Mouse (Mus musculus): ENCODE results near the gene Smco2. TPM values are rescaled to one million over a fixed set of nuclear protein-coding genes. Genes with fewer than 3 reads are reported as not detected.

The Smco2 gene
- polyA plus RNA-seq, 2 experiments, result not detected

DNA sequence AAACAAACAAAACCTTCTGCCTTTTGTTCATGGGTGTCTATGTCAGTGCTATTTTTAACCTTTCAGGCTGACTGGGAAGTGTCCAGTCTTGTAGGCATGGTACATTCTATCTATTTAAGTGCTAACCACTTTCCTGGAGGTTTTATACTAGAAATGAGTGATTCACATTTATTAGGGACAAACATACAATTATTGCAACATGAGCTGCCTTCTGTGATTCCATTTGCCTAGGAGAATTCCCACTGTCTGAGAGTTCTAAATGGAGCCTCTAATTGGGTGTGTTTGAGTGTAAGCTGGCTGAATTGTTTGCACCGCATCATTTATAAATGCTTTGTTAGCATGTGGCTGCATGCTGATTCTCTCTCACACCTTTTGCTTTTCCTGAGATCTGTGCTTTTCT is 65.9 kb downstream of the Smco2 start:
- Histone ChIP-seq H3K4me1 (replicated peaks; ENCODE audit: control insufficient read depth in 2 of 2, insufficient read depth in 2 of 2, low read length in 1 of 2) (peaks cover 0 to 9% of the 10 kb centered on the region in 2 experiments; a peak in 2 of 4 replicates), H3K27me3 (ENCODE audit: control insufficient read depth, insufficient read depth, low read length) (no peaks in the 10 kb centered on the region), H3K36me3 (replicated peaks; ENCODE audit: control insufficient read depth, insufficient read depth, low read depth) (no peaks in the 10 kb centered on the region), H3K9ac (replicated peaks) (no peak overlapping the region), H3K4me2 (ENCODE audit: low read depth) (no peak overlapping the region), H3K27ac (no peak overlapping the region), H3K9me3 (ENCODE audit: control insufficient read depth, low read length) (no peaks in the 10 kb centered on the region), H3K4me3 (ENCODE audit: insufficient read depth in 1 of 2, low read depth in 2 of 2, low read length in 2 of 2) (no peak overlapping the region)
- WGBS (ENCODE audit: insufficient replicate concordance), result 91% methylated on average over 1 of the region's 1 CpGs
- no peak for ATAC-seq (ENCODE audit: insufficient read depth)
- DNase-seq (ENCODE audit: low read depth in 3 of 3, low spot score in 3 of 3), result no peak
- no peak for TF ChIP-seq EP300 (IDR thresholded peaks at IDR 0.05; ENCODE audit: low read depth)
- TF ChIP-seq CTCF (IDR thresholded peaks at IDR 0.05; ENCODE audit: low read depth), result no peak

- H3K4me2 ChIP-seq (ENCODE audit: low read depth), result no peak overlapping the region
- TF ChIP-seq EP300 (IDR thresholded peaks at IDR 0.05; ENCODE audit: low read depth) (no peak), CTCF (IDR thresholded peaks at IDR 0.05; ENCODE audit: low read depth) (no peak)
- no peak overlapping the region for H3K9ac ChIP-seq (replicated peaks)
- H3K36me3 ChIP-seq (replicated peaks; ENCODE audit: control insufficient read depth, insufficient read depth, low read depth), result no peaks in the 10 kb centered on the region
- no peak for DNase-seq (ENCODE audit: low read depth in 3 of 3, low spot score in 3 of 3)
- 70% methylated on average over 3 of the region's 3 CpGs for WGBS (ENCODE audit: insufficient replicate concordance)
- H3K4me3 ChIP-seq (ENCODE audit: insufficient read depth in 1 of 2, low read depth in 2 of 2, low read length in 2 of 2), result no peak overlapping the region
- ATAC-seq (ENCODE audit: insufficient read depth), result no peak
- no peaks in the 10 kb centered on the region for H3K27me3 ChIP-seq (ENCODE audit: control insufficient read depth, insufficient read depth, low read length)
- H3K27ac ChIP-seq, result no peak overlapping the region
- peaks cover 0 to 9% of the 10 kb centered on the region in 2 experiments; a peak in 2 of 4 replicates for H3K4me1 ChIP-seq (replicated peaks; ENCODE audit: control insufficient read depth in 2 of 2, insufficient read depth in 2 of 2, low read length in 1 of 2)
- H3K9me3 ChIP-seq (ENCODE audit: control insufficient read depth, low read length), result no peaks in the 10 kb centered on the region
Measured at GRCm38 (mm10) chr6:146917396-146917795, 67.5 kb downstream of the Smco2 start.

GRCm38 (mm10) chr6:146918341-146918740 is 68.4 kb downstream of the Smco2 start:
- Histone ChIP-seq H3K4me3 (ENCODE audit: insufficient read depth in 1 of 2, low read depth in 2 of 2, low read length in 2 of 2) (no peak overlapping the region), H3K27ac (no peak overlapping the region), H3K4me1 (replicated peaks; ENCODE audit: control insufficient read depth in 2 of 2, insufficient read depth in 2 of 2, low read length in 1 of 2) (peaks cover 0 to 2% of the 10 kb centered on the region in 2 experiments; a peak in 2 of 4 replicates), H3K4me2 (ENCODE audit: low read depth) (no peak overlapping the region), H3K9ac (replicated peaks) (no peak overlapping the region), H3K27me3 (ENCODE audit: control insufficient read depth, insufficient read depth, low read length) (no peaks in the 10 kb centered on the region), H3K9me3 (ENCODE audit: control insufficient read depth, low read length) (no peaks in the 10 kb centered on the region), H3K36me3 (replicated peaks; ENCODE audit: control insufficient read depth, insufficient read depth, low read depth) (no peaks in the 10 kb centered on the region)
- TF ChIP-seq CTCF (IDR thresholded peaks at IDR 0.05; ENCODE audit: low read depth), result no peak
- no peak for TF ChIP-seq EP300 (IDR thresholded peaks at IDR 0.05; ENCODE audit: low read depth)
- no peak for ATAC-seq (ENCODE audit: insufficient read depth)
- WGBS (ENCODE audit: insufficient replicate concordance), result 67% methylated on average over 6 of the region's 6 CpGs
- DNase-seq (ENCODE audit: low read depth in 3 of 3, low spot score in 3 of 3), result no peak

Other genes starting within 250 kb of the Smco2 start
- 34.7 and 44.7 TPM in 2 replicates for gene Med21, start 207.6 kb upstream of the Smco2 start, polyA plus RNA-seq (2012; rRNA removed)
- gene Med21, start 207.6 kb upstream of the Smco2 start, polyA plus RNA-seq (2014; fragmentation: Nextera tagmentation; extraction: Ambion mirVana), result 64.1 and 65.8 TPM in 2 replicates
- 9.4 and 11.2 TPM in 2 replicates for gene Tm7sf3, start 207.3 kb upstream of the Smco2 start, polyA plus RNA-seq (2012; rRNA removed)
- 24.8 and 27.6 TPM in 2 replicates for gene Tm7sf3, start 207.3 kb upstream of the Smco2 start, polyA plus RNA-seq (2014; fragmentation: Nextera tagmentation; extraction: Ambion mirVana)
- 1.3 and 1.7 TPM in 2 replicates for gene Stk38l, start 125.1 kb upstream of the Smco2 start, polyA plus RNA-seq (2012; rRNA removed)
- gene Stk38l, start 125.1 kb upstream of the Smco2 start, polyA plus RNA-seq (2014; fragmentation: Nextera tagmentation; extraction: Ambion mirVana), result 3.8 and 4.4 TPM in 2 replicates
- 0.47 and 0.49 TPM in 2 replicates for gene Arntl2, start 54.0 kb upstream of the Smco2 start, polyA plus RNA-seq (2012; rRNA removed)
- 0.08 and 0.10 TPM in 2 replicates for gene Arntl2, start 54.0 kb upstream of the Smco2 start, polyA plus RNA-seq (2014; fragmentation: Nextera tagmentation; extraction: Ambion mirVana)
- 3.9 and 5.2 TPM in 2 replicates for gene Ppfibp1, start 38.4 kb downstream of the Smco2 start, polyA plus RNA-seq (2012; rRNA removed)
- gene Ppfibp1, start 38.4 kb downstream of the Smco2 start, polyA plus RNA-seq (2014; fragmentation: Nextera tagmentation; extraction: Ambion mirVana), result 7.8 and 9.1 TPM in 2 replicates
- gene 1700034J05Rik, start 104.3 kb downstream of the Smco2 start, polyA plus RNA-seq (2012; rRNA removed), result not detected in 2 replicates
- not detected in 2 replicates for gene 1700034J05Rik, start 104.3 kb downstream of the Smco2 start, polyA plus RNA-seq (2014; fragmentation: Nextera tagmentation; extraction: Ambion mirVana)
- 0.04 and 0.11 TPM in 2 replicates for gene Rep15, start 182.5 kb downstream of the Smco2 start, polyA plus RNA-seq (2012; rRNA removed)
- gene Rep15, start 182.5 kb downstream of the Smco2 start, polyA plus RNA-seq (2014; fragmentation: Nextera tagmentation; extraction: Ambion mirVana), result 0.15 and 0.32 TPM in 2 replicates
- gene Mrps35, start 192.7 kb downstream of the Smco2 start, polyA plus RNA-seq (2012; rRNA removed), result 3.9 and 20.1 TPM in 2 replicates
- gene Mrps35, start 192.7 kb downstream of the Smco2 start, polyA plus RNA-seq (2014; fragmentation: Nextera tagmentation; extraction: Ambion mirVana), result 60.9 and 61.4 TPM in 2 replicates
- gene Mansc4, start 236.9 kb downstream of the Smco2 start, polyA plus RNA-seq (2012; rRNA removed), result not detected in 2 replicates
- gene Mansc4, start 236.9 kb downstream of the Smco2 start, polyA plus RNA-seq (2014; fragmentation: Nextera tagmentation; extraction: Ambion mirVana), result not detected in 2 replicates
- 1.8 and 2.0 TPM in 2 replicates for gene Klhl42, start 241.3 kb downstream of the Smco2 start, polyA plus RNA-seq (2012; rRNA removed)
- 1.9 and 2.3 TPM in 2 replicates for gene Klhl42, start 241.3 kb downstream of the Smco2 start, polyA plus RNA-seq (2014; fragmentation: Nextera tagmentation; extraction: Ambion mirVana)